Mouse (Mus musculus): ENCODE data around the gene Fmo5.

Gene Fmo5

DNA sequence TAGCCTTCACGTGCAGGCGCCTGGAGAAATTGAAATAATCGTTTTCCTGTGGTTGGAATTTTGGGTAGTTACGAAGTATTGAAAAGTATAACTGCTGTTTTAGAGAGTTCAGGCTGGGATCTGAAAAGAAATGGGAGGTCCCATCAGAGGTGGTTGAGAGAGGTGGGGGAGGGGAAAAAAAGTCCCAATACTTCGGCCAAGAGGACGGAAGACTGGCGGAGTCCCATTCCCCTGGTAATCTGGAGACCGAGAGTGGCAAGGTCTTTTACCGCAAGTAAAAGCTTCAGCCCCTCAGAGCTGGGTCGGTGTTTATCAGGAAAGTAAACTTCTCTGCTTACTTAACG, 53.5 kb downstream of the Fmo5 start:
- DNase-seq: no peak

DNA sequence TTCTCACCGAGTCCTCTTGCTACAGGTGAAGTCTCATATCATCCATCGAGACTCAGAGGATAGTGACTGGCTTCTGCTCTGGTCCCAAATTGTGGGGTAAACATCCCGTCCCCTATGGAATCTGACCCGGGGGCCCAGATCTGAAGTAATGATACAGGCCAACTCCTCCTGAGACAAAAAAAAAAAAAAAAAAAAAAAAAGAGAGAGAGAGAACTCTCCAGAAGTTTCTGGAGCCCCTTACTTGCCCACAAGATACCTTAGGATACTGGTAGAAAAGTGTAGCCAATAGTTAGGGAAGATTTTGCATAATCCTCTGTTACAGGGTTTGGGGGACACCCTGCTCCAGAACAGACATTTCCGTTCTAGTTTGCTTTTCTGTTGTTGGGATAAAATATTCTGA, 54.0 kb downstream of the Fmo5 start:
- DNase-seq: no peak

DNA sequence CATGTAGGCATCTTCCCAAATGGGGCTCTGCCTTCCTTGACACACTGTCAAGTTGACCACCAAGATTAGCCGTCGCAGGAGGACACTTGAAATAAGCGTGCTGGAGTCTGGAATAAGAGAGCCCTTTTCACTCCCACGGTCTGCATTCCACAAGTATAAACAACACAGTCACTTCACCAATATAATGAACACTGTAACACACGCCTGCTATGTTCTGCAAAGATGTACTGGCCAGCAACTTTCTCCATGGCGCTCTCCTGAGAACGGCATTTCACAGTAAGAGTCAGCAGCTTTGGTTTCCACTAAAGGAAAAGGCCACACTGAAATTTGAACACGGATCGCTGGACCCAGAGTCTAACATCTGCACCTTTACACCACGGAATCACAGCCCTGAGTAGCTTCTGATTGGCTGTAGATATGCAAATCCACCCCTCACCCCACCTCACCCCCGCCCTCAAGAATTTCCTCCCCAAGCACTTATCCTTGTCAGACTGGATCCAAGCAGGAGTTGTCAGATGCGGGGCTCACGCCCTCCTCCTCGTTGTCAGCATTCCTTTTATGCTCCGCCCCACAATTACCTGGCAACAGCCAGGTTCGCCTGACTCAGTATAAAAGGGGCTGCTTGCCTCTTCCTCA, 55.1 kb downstream of the Fmo5 start:
- DNase-seq: peak; percentile 33 to 66

DNA sequence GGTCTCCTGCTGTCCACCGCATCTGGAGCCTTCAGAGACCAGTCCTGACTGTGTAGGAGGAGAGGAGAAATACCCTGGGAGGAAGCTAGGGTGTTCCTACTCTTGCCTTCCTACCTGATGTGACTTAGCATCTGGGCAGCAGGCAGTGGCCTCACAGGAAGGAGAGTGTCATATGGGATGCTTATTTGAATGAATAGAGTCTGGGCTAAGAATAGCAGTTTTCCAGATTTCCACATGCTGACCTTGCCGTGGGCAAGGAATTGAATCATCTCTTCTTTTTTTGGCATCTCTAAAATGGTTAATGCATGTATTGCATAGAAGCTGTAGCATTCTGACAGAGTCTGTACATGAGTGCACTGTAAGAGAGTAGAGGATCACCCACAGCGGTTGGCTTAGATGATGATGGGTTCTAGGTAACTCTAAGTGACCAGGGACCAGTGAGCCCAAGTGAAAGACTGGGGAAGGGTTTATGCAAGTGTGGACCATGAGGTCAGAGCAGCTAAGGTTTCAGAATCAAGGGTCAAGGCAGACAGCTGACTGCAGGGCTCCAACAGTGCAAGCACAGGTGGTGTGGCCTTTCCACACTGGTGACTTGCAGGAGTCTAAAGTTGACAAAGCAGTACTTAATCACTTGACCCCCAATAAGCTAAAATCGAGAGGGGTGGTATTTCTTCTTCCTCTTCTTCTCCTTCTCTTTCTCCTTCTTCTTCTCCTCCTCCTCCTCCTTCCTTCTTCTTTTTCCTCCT, 57.9 kb downstream of the Fmo5 start:
- no peak for DNase-seq

DNA sequence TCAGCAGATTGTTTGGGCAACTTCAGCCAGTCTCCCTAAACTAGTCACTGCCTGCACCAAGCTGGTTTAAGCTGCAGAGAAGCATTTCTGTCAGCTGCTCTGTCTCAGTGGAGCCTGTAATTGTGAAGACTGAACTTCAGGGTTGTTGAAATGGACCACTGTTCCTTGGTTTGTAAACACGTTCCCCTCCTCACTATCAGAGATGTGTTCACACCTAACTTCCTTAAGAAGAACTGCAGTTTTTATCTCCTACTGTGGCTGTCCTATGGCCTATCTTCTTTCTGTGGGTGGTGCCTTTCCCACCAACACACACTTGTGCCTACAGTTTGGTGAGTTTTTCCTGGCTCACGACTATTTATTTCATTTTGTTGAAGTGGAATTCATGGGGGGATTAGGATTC, 60.7 kb downstream of the Fmo5 start:
- no peak for DNase-seq

DNA sequence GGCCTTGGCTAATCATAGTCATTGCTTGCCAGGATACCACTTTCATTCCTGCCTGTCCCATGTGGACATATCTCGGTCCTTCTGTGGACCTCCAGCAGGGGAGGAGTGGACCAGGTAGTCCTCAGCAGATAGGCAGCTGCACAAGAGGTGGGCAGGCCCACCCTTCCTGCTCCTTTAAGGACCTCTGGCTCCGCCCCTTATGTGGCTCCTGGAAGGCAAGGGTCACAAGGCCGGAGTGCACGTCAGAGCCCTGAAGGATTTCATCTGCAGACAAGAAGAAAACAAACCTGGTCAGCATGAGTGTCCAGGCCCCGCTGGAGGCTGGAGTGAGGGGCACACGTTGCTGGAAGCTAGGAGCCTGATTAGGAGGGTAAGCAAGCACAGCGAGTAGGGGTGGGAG, 62.0 kb downstream of the Fmo5 start:
- peak in 1 of 2 experiments; percentile 40 for DNase-seq

DNA sequence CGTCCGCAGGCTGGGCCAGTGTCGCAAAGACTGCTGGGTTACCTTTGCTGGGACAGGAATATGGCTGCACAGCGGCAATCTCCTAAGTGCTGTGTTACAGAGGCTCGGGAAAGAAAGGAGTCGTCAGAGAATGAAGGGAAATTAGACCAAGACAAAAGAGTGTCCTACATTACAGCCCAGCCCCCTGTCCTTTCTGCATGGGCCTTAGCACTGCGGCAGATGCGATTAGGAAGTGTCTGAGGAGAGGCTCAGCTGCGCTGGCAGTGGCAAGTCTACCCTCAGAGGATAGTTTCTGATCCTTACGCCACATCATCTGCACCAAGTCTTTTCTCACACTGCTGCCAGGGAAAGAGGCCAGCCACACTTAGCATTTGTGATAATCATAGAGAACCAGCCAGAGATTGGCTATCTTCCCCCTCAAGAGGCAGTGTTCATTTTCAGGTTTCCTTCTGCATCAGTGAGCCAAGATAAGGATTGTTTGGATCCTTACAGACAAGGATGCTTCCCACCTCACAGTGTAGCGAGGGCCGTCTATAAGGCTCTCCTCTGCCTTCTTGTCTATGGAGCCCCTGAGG, 62.9 kb downstream of the Fmo5 start:
- DNase-seq: no peak

DNA sequence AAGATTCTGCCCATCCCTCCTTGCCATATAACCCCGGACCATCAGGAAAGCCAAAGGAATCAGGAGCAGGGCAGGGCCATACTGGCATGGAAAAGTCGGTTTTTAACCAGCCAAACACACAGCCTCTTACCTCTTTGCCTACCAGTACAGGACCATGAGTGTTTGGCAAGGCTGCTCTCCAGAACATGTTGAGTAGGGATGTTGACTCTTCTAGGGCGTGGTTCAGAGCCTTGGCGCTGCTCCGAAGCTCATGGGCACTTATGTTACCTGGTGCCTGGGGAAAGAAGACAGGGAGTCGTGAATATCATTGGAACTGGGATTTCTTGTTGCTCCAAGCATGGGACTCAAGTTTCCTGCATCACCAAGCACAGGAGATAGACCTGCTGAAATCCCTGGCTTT, 65.2 kb downstream of the Fmo5 start:
- DNase-seq: no peak

DNA sequence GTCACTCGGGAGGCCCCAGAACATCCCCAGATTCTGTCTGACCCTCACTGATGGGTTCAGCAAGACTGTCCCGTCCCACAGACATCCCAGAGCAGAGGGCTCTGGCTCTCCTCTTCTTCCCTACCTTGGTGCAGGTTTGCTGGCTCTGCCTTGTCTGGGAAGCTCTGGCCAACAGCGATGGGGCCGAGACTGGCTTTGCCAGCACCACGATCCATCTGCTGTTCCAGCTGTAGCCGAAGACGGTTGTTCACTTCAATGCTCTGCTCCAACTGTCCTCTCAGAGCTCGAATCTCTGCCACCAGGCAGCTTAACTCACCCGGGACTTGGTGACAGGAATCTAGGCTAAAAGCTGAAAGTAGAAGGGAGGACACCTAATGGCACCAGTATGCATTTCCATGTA, 68.3 kb downstream of the Fmo5 start:
- no peak for DNase-seq

DNA sequence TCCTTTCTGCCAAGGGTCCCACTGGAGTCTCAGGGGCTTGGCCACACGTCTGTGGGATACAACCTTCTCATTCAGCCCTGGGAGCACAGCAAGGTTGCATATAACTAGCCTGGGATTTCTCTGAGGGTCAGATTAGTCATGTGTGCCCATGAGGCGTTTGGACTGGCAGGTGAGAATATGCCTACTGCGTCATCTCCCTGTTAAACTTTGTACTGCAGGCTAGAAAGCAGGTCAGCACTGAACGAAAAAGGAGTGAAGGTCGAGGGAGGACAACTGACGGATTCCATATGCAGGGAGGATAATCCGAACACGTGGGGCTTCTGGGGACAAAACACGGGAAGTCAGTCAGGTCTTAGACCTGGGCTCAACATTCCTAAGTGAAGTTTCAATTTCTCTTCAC, 68.7 kb downstream of the Fmo5 start:
- DNase-seq: peak in 1 of 2 experiments; percentile 44

DNA sequence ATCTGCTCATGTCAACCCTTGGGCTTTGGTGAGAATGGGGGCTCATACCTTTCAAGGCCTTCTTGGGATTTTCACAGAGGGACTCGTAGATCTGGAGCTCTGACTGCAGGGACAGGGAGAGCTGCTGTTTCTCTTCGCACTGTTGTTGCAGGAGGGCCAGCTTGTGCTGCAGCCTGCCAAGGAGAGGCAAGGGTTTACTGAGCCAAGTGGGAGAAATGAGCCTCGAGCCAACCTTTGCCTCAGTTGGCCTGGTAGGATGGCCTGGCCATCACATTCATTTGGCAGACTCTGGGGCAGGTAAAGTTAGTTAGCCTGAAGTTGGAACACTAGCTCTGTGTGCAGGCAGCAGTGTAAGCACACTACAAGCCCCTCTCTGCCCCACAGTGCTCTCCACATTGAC, 70.5 kb downstream of the Fmo5 start:
- no peak for DNase-seq

DNA sequence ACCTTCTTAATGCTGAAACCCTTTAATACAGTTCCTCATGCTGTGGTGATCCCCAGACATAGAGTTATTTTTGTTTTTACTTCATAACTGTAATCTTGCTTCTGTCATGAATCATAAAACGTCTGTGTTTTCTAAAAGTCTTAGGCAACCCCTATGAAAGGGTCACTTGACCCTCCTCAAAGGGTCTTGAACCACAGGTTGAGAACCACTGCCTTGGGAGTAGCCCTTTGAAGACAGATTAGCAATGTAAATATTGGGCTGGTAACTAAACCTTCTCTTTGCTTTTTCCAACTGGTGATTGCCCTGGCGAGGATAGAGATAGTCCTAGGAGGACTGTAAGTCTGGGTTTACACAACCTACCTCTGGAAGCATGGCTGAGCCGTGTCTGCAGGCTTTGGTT, 72.6 kb downstream of the Fmo5 start:
- no peak for DNase-seq

DNA sequence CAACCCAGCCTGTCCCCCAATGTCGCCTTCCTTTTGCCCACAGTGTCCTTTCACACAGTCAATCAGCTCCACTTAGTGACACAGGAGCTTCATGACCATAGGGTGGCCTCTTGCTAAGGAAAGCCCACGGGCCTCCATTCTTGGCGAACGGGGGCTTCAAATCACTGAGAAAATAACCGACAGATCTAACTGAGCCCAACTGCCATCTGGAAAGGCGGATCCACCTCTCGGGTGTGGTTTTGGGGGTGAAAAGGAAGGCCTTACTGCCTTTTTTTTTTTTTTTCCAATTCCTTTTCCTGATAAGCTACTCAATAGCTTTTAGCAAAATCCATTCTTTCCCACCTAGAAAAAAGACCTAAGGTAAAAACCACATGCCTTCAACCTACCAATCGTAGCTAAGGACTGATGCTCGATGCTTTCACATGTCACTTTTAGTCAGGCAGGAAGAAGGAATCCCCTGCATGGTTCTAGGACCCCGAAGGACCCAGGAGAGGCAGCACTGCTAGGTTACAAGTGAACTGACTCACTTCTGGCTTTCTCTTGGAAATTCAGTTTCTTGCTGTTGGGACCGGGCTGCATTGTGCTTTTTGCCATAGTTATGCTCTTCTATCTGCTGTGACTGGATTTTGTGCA, 74.0 kb downstream of the Fmo5 start:
- no peak for DNase-seq
